Mouse (Mus musculus) thymus, postnatal 0 days (tissue): ENCODE measurements around the gene Vinac1. TPM values are rescaled to one million over a fixed set of nuclear protein-coding genes. Genes with fewer than 3 reads are reported as not detected.

Source experiments
- DNase-seq: peaks from one replicate; pipeline ENCODE4 v3.0.0-alpha.2; 2015; ENCODE audit warnings: low spot score
- polyA plus RNA-seq: library from polyadenylated mRNA; unstranded; fragments of >200 nt; fragmentation: Nextera tagmentation; extraction: Ambion mirVana; gene quantifications from 2 replicates; pipeline ENCODE4 v1.2.1, GENCODE M21; 2015

Gene Vinac1
- polyA plus RNA-seq: 0.14 and 0.23 TPM in 2 replicates

- no peak for DNase-seq
Observed at GRCm38 (mm10) chr2:129047811-129048210, at the start of gene Vinac1. Gene Vinac1 (minus strand): TSS chr2:129048172.

GRCm38 (mm10) chr2:129093926-129094724 is 46.2 kb upstream of the Vinac1 start:
- no peak for DNase-seq

GRCm38 (mm10) chr2:129092810-129093209 is 44.8 kb upstream of the Vinac1 start:
- no peak for DNase-seq

GRCm38 (mm10) chr2:129090370-129090769 is 42.4 kb upstream of the Vinac1 start:
- no peak for DNase-seq

GRCm38 (mm10) chr2:129087520-129087919 is 39.5 kb upstream of the Vinac1 start:
- DNase-seq: no peak

GRCm38 (mm10) chr2:129084959-129085358 is 37.0 kb upstream of the Vinac1 start:
- DNase-seq: peak; percentile 46

- DNase-seq: no peak
Observed at GRCm38 (mm10) chr2:129083514-129083913, 35.5 kb upstream of the Vinac1 start.

GRCm38 (mm10) chr2:129081097-129081496 is 33.1 kb upstream of the Vinac1 start:
- no peak for DNase-seq

- no peak for DNase-seq
Observed at GRCm38 (mm10) chr2:129079194-129079593, 31.2 kb upstream of the Vinac1 start.

GRCm38 (mm10) chr2:129078313-129078712 is 30.3 kb upstream of the Vinac1 start:
- peak; percentile 27 for DNase-seq

GRCm38 (mm10) chr2:129070296-129070695 is 22.3 kb upstream of the Vinac1 start:
- DNase-seq: no peak

- DNase-seq: peak; percentile 47
Observed at GRCm38 (mm10) chr2:129066326-129066725, 18.4 kb upstream of the Vinac1 start.

GRCm38 (mm10) chr2:129065437-129066282 is 17.7 kb upstream of the Vinac1 start, which contains the start of gene Ttl:
Gene Ttl (plus strand): TSS chr2:129065942.
- peak; percentile 76 for DNase-seq

GRCm38 (mm10) chr2:129061456-129062059 is 13.6 kb upstream of the Vinac1 start:
- no peak for DNase-seq

GRCm38 (mm10) chr2:129057920-129058361 is 10.0 kb upstream of the Vinac1 start:
- no peak for DNase-seq

- DNase-seq: no peak
Observed at GRCm38 (mm10) chr2:129057256-129057655, 9.3 kb upstream of the Vinac1 start.

GRCm38 (mm10) chr2:129056597-129056996 is 8.6 kb upstream of the Vinac1 start:
- DNase-seq: peak; percentile 37

- no peak for DNase-seq
Observed at GRCm38 (mm10) chr2:129055741-129056140, 7.8 kb upstream of the Vinac1 start.

GRCm38 (mm10) chr2:129052451-129052983 is 4.5 kb upstream of the Vinac1 start:
- DNase-seq: no peak

- no peak for DNase-seq
Observed at GRCm38 (mm10) chr2:129046846-129047196, 1.2 kb downstream of the Vinac1 start.

- DNase-seq: no peak
Observed at GRCm38 (mm10) chr2:129046172-129046845, 1.7 kb downstream of the Vinac1 start.
